Mouse (Mus musculus) MEL (cell line): ENCODE data around the gene Slc7a5. TPM values are rescaled to one million over a fixed set of nuclear protein-coding genes. Genes with fewer than 3 reads are reported as not detected.

Experiments used
- DNase-seq: peaks from one replicate; pipeline ENCODE4 v3.0.0; 2011; ENCODE audit warnings: low read depth, low spot score
- H3K27ac ChIP-seq: 2 replicates; pipeline ENCODE4 v1.5.1; 2012; ENCODE audit warnings: low read depth, mild to moderate bottlenecking, control low read depth, low read length, moderate library complexity; ENCODE audit not compliant: control insufficient read depth
- H3K27me3 ChIP-seq, 2 experiments: fragments of 150-350 bp in 1 of 2; sonication (generic) in 1 of 2; 2 replicates each; pipeline ENCODE4 v1.6.1; 2012; ENCODE audit warnings: low read length in 2 of 2, mild to moderate bottlenecking in 2 of 2, improper control_type of control experiment in 1 of 2, moderate library complexity in 1 of 2; ENCODE audit not compliant: insufficient read depth in 2 of 2, control insufficient read depth in 1 of 2
- H3K36me3 ChIP-seq, 2 experiments: 2 replicates each; pipeline ENCODE4 v1.6.1; 2012 to 2014; ENCODE audit warnings: low read length in 2 of 2, improper control_type of control experiment in 1 of 2, inconsistent platforms in 1 of 2, mild to moderate bottlenecking in 1 of 2; ENCODE audit not compliant: insufficient read depth in 2 of 2, control insufficient read depth in 1 of 2
- H3K4me1 ChIP-seq, 2 experiments: fragments of 150-350 bp in 1 of 2; sonication (generic) in 1 of 2; 2 replicates each; pipeline ENCODE4 v1.6.1; 2012; ENCODE audit warnings: low read length in 2 of 2, improper control_type of control experiment in 1 of 2, mild to moderate bottlenecking in 1 of 2; ENCODE audit not compliant: insufficient read depth in 2 of 2, control insufficient read depth in 1 of 2
- H3K4me3 ChIP-seq, 2 experiments: fragments of 150-350 bp in 1 of 2; sonication (generic) in 1 of 2; 2 replicates each; pipeline ENCODE4 v1.5.1; 2012; ENCODE audit warnings: low read depth in 2 of 2, low read length in 2 of 2, mild to moderate bottlenecking in 2 of 2, moderate library complexity in 2 of 2, control low read depth in 1 of 2, improper control_type of control experiment in 1 of 2; ENCODE audit not compliant: control insufficient read depth in 1 of 2, insufficient read depth in 1 of 2
- H3K79me2 ChIP-seq: 2 replicates; pipeline ENCODE4 v1.6.1; 2012; ENCODE audit warnings: mild to moderate bottlenecking, low read length, moderate library complexity; ENCODE audit not compliant: control insufficient read depth, poor library complexity, insufficient read depth
- H3K9ac ChIP-seq: 2 replicates; pipeline ENCODE4 v1.6.1; 2012; ENCODE audit warnings: low read depth, mild to moderate bottlenecking, control low read depth, low read length, moderate library complexity; ENCODE audit not compliant: control insufficient read depth, poor library complexity, severe bottlenecking
- H3K9me3 ChIP-seq: fragments of 150-350 bp; sonication (generic); replicated peaks from 2 replicates; pipeline ENCODE4 v1.6.1; 2012; ENCODE audit warnings: mild to moderate bottlenecking, low read length, improper control_type of control experiment, moderate library complexity; ENCODE audit not compliant: insufficient read depth
- CHD1 ChIP-seq: IDR thresholded peaks from 2 replicates; pipeline ENCODE4 v1.6.1; 2012; ENCODE audit warnings: low read depth, mild to moderate bottlenecking, inconsistent platforms, low read length, improper control_type of control experiment
- CHD2 ChIP-seq: IDR thresholded peaks from 2 replicates; pipeline ENCODE4 v1.6.1; 2011; ENCODE audit warnings: low read length, improper control_type of control experiment
- GABPA ChIP-seq: IDR thresholded peaks from 2 replicates; pipeline ENCODE4 v1.6.1; 2012; ENCODE audit warnings: low read depth, mild to moderate bottlenecking, inconsistent platforms, low read length, improper control_type of control experiment, moderate library complexity
- GATA1 ChIP-seq: IDR thresholded peaks from 2 replicates; pipeline ENCODE4 v1.6.1; 2011; ENCODE audit warnings: low read depth, low read length, improper control_type of control experiment
- MAX ChIP-seq: IDR thresholded peaks from 2 replicates; pipeline ENCODE4 v1.6.1; 2011; ENCODE audit warnings: low read length, improper control_type of control experiment
- MAZ ChIP-seq: IDR thresholded peaks from 2 replicates; pipeline ENCODE4 v1.6.1; 2012; ENCODE audit warnings: low read depth, mild to moderate bottlenecking, inconsistent platforms, low read length, improper control_type of control experiment
- MYB ChIP-seq: IDR thresholded peaks from 2 replicates; pipeline ENCODE4 v1.6.1; 2011; ENCODE audit warnings: mild to moderate bottlenecking, low read depth, low read length, improper control_type of control experiment
- POLR2A ChIP-seq, 2 experiments: IDR thresholded peaks; 2 replicates each; pipeline ENCODE4 v1.6.1; 2011 to 2012; ENCODE audit warnings: low read length in 2 of 2, mild to moderate bottlenecking in 2 of 2, control low read depth in 1 of 2, improper control_type of control experiment in 1 of 2, low read depth in 1 of 2, moderate library complexity in 1 of 2; ENCODE audit not compliant: control insufficient read depth in 1 of 2, insufficient read depth in 1 of 2, poor library complexity in 1 of 2
- POLR2AphosphoS2 ChIP-seq: IDR thresholded peaks from 2 replicates; pipeline ENCODE4 v1.6.1; 2011; ENCODE audit warnings: low read length, improper control_type of control experiment
- RCOR1 ChIP-seq: IDR thresholded peaks from 2 replicates; pipeline ENCODE4 v1.6.1; 2012; ENCODE audit warnings: low read depth, mild to moderate bottlenecking, inconsistent platforms, low read length, improper control_type of control experiment
- SMC3 ChIP-seq: IDR thresholded peaks from 2 replicates; pipeline ENCODE4 v1.6.1; 2011; ENCODE audit warnings: low read depth, low read length, improper control_type of control experiment
- TBP ChIP-seq: IDR thresholded peaks from 2 replicates; pipeline ENCODE4 v1.8.0; 2011; ENCODE audit warnings: low read depth, low read length, improper control_type of control experiment
- UBTF ChIP-seq: IDR thresholded peaks from 2 replicates; pipeline ENCODE4 v1.6.1; 2012; ENCODE audit warnings: low read depth, mild to moderate bottlenecking, inconsistent platforms, low read length, improper control_type of control experiment, moderate library complexity, borderline replicate concordance; ENCODE audit not compliant: insufficient read depth
- USF2 ChIP-seq, 2 experiments: IDR thresholded peaks; 2 replicates each; pipeline ENCODE4 v1.6.1; 2011 to 2012; ENCODE audit warnings: improper control_type of control experiment in 2 of 2, low read length in 2 of 2, borderline replicate concordance in 1 of 2, inconsistent platforms in 1 of 2, low read depth in 1 of 2, mild to moderate bottlenecking in 1 of 2; ENCODE audit not compliant: insufficient read depth in 1 of 2
- ZKSCAN1 ChIP-seq: IDR thresholded peaks from 2 replicates; pipeline ENCODE4 v1.6.1; 2012; ENCODE audit warnings: low read depth, mild to moderate bottlenecking, inconsistent platforms, low read length, improper control_type of control experiment, moderate library complexity
- ZNF384 ChIP-seq: IDR thresholded peaks from 2 replicates; pipeline ENCODE4 v1.6.1; 2012; ENCODE audit warnings: low read depth, mild to moderate bottlenecking, inconsistent platforms, low read length, improper control_type of control experiment
- polyA plus RNA-seq, 2 experiments: library from polyadenylated mRNA; stranded (reverse) in 1 of 2; unstranded in 1 of 2; fragments of >175 nt in 1 of 2; fragments of >200 nt in 1 of 2; gene quantifications; 2 replicates each; pipeline versions ENCODE4 v1.2.1 to v1.2.4; 2012; ENCODE audit warnings: low replicate concordance in 2 of 2, low read depth in 1 of 2; ENCODE audit not compliant: insufficient read length in 2 of 2, insufficient read depth in 1 of 2, missing spikeins in 1 of 2
- total RNA-seq: library from RNA; depleted of rRNA; stranded (reverse); fragments of 300-350 nt; gene quantifications from 2 replicates; pipeline ENCODE4 v1.2.3, GENCODE M21; 2012

The Slc7a5 gene
- total and polyA plus RNA-seq, 3 experiments = 55.0 to 263 (median 108) TPM

DNA sequence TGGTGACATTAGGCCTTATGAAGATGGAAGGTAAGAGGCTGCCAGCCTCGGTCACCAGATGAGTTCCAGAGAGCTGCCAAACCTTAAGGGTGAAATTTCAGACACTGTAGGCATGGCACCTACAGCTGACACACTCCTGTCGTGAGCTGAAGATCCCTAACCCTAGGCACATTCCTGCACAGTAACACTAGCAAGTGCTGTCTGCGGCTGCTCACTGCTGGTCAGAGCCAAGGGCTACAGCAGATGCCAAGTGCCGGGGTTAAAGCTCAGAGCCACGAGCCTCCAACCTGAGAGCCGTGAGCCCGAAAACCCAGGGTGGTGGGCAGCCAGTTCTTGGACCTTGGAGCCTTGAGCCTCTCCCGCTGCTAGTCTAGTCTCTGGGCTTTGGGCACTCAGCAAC lies 36.2 kb upstream of the Slc7a5 start:
- TF ChIP-seq POLR2A (IDR thresholded peaks at IDR 0.05; ENCODE audit: control insufficient read depth in 1 of 2, insufficient read depth in 1 of 2, low read depth in 1 of 2, low read length in 2 of 2, poor library complexity in 1 of 2) = no peak
- DNase-seq = no peak
- H3K9me3 ChIP-seq = no peaks in the 10 kb centered on the region
- peaks cover 1% of the 10 kb centered on the region; the same call in 1 of the 2 replicates for H3K79me2 ChIP-seq
- peaks cover 0 to 5% of the 10 kb centered on the region in 2 experiments; a peak in 1 of 4 replicates for H3K36me3 ChIP-seq
- H3K27me3 ChIP-seq = no peaks in the 10 kb centered on the region
- peaks cover 0 to 13% of the 10 kb centered on the region in 2 experiments; a peak in 3 of 4 replicates for H3K4me1 ChIP-seq
- H3K4me3 ChIP-seq = no peak overlapping the region
- no peak overlapping the region for H3K9ac ChIP-seq
- H3K27ac ChIP-seq = no peak overlapping the region

- no peak overlapping the region for H3K9ac ChIP-seq
- DNase-seq = no peak
- H3K9me3 ChIP-seq = no peaks in the 10 kb centered on the region
- no peak overlapping the region for H3K27ac ChIP-seq
- TF ChIP-seq ZNF384 = no peak
- TF ChIP-seq RCOR1 = no peak
- no peak for TF ChIP-seq GATA1
- no peak for TF ChIP-seq CHD1
- no peak for TF ChIP-seq MYB
- TF ChIP-seq UBTF = no peak
- TF ChIP-seq MAZ = no peak
- no peak for TF ChIP-seq USF2 (IDR thresholded peaks at IDR 0.05; ENCODE audit: borderline replicate concordance in 1 of 2, insufficient read depth in 1 of 2, low read depth in 1 of 2, low read length in 2 of 2)
- TF ChIP-seq POLR2AphosphoS2 = no peak
- TF ChIP-seq SMC3 = no peak
- no peak for TF ChIP-seq TBP
- no peak for TF ChIP-seq MAX
- no peak for TF ChIP-seq GABPA
- TF ChIP-seq POLR2A (IDR thresholded peaks at IDR 0.05; ENCODE audit: control insufficient read depth in 1 of 2, insufficient read depth in 1 of 2, low read depth in 1 of 2, low read length in 2 of 2, poor library complexity in 1 of 2) = no peak
- no peak for TF ChIP-seq CHD2
- no peak for TF ChIP-seq ZKSCAN1
- H3K27me3 ChIP-seq = no peaks in the 10 kb centered on the region
- peaks cover 1% of the 10 kb centered on the region; the same call in 1 of the 2 replicates for H3K79me2 ChIP-seq
- H3K36me3 ChIP-seq = peaks cover 0 to 5% of the 10 kb centered on the region in 2 experiments; a peak in 1 of 4 replicates
- peaks cover 0 to 11% of the 10 kb centered on the region in 2 experiments; a peak in 3 of 4 replicates for H3K4me1 ChIP-seq
- H3K4me3 ChIP-seq = no peak overlapping the region
Measured at GRCm38 (mm10) chr8:121943057-121943540, 35.6 kb upstream of the Slc7a5 start.
